Mouse (Mus musculus): ENCODE measurements around the gene Cyyr1. TPM values are rescaled to one million over a fixed set of nuclear protein-coding genes. Genes with fewer than 3 reads are reported as not detected.
A peak's percentile ranks its signal among the peaks of the same experiment; 100 is the strongest.

Gene Cyyr1
- polyA plus RNA-seq, 1 experiment from 2014 or later, result 3.7 TPM

DNA sequence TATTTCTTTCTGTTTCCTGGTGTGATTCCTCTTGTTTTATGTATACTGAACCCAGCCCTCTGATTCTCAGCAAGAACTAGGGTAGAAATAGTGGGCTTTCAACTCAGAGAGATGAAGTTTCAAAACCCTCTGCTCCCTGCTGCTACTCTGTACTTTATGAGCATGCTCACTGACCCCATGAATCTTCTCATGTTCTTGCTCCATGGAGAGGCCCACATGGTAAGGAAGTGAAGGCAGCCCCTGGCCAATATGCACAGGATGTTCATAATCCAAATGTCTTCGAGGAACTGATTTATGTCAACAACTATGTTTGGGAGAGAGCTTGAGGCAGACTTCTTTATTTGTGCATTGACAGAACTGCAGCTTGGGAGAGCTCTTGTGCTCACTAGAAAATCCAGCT is 106.9 kb downstream of the Cyyr1 start:
- Histone ChIP-seq H3K9me3 (no peaks in the 10 kb centered on the region), H3K4me2 (replicated peaks) (no peak overlapping the region), H3K36me3 (no peaks in the 10 kb centered on the region), H3K4me1 (no peaks in the 10 kb centered on the region), H3K4me3 (no peak overlapping the region), H3K27ac (no peak overlapping the region), H3K27me3 (replicated peaks) (no peaks in the 10 kb centered on the region), H3K9ac (no peak overlapping the region)
- 71% methylated on average over 1 of the region's 1 CpGs for whole genome bisulfite sequencing
- ATAC-seq (ENCODE audit: low FRiP score, low read depth), result no peak

DNA sequence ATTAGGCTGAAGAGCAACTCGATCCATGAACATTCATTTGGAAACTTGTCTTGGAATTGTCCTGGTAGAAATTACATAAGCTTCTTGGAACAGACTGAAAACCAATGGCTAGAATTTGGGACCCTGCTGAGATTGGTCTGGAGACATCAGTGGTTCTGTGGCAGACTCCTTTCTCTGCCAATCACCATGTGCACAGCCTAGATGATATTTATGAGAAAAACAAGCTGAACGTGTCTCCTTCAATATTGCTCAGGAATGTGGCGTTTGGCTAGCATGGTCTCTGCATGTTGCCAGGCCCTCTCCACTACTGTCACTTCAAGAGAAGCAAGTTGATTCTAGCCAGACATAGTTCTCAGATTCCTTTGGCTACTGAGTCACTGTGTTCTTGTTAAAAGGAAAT is 107.4 kb downstream of the Cyyr1 start:
- H3K27ac ChIP-seq, result no peak overlapping the region
- no peaks in the 10 kb centered on the region for H3K36me3 ChIP-seq
- no peaks in the 10 kb centered on the region for H3K27me3 ChIP-seq (replicated peaks)
- 80% methylated on average over 3 of the region's 3 CpGs for WGBS
- no peak overlapping the region for H3K4me3 ChIP-seq
- no peak overlapping the region for H3K4me2 ChIP-seq (replicated peaks)
- ATAC-seq (ENCODE audit: low FRiP score, low read depth), result no peak
- H3K9ac ChIP-seq, result no peak overlapping the region
- no peaks in the 10 kb centered on the region for H3K4me1 ChIP-seq
- no peaks in the 10 kb centered on the region for H3K9me3 ChIP-seq

DNA sequence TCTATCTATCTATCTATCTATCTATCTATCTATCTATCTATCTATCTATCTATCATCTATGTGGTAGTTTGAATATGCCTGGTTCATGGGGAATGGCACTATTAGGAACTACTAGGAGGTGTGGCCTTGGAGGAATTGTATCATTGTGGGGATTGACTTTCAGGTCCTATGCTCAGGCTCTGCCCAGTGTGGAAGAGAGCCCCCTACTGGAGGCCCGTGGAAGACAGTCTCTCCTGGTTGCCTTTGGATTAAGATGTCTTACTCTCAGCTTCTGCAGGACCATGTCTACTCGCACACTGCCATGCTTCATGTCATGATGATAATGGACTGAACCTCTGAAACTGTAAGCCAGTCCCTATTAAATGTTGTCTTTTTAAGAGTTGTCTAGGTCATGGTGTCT is 117.8 kb downstream of the Cyyr1 start:
- Histone ChIP-seq H3K36me3 (no peaks in the 10 kb centered on the region), H3K4me3 (no peak overlapping the region), H3K27ac (no peak overlapping the region), H3K4me2 (replicated peaks) (no peak overlapping the region), H3K27me3 (replicated peaks) (no peaks in the 10 kb centered on the region), H3K9ac (no peak overlapping the region), H3K9me3 (no peaks in the 10 kb centered on the region), H3K4me1 (no peaks in the 10 kb centered on the region)
- no peak for ATAC-seq (ENCODE audit: low FRiP score, low read depth)
- 67% methylated on average over 2 of the region's 2 CpGs for WGBS

DNA sequence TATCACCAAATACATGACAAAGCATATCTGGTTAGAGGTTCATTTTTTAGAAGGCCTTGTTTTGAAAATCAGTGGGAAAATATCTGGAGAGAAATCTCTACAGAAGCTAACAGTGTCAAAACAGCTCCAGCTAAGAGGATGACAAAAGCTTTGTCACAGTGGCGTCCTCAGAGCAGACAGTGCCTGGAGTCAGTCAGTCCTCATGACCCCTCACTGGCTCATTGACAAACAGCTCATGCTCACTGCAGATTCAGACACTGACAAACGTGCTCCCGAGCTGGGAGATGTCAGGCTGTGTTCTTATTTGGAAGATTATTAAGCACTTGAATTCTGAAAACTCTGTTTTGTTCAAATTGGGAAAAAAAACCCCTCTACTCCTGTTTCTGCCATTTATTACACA is 124.0 kb downstream of the Cyyr1 start:
- no peaks in the 10 kb centered on the region for H3K9me3 ChIP-seq
- ATAC-seq (ENCODE audit: low FRiP score, low read depth), result 0 out of 2 replicates have a peak, but pooled peaks have one; percentile 21
- H3K36me3 ChIP-seq, result no peaks in the 10 kb centered on the region
- no peak overlapping the region for H3K4me2 ChIP-seq (replicated peaks)
- no peaks in the 10 kb centered on the region for H3K27me3 ChIP-seq (replicated peaks)
- no peak overlapping the region for H3K4me3 ChIP-seq
- WGBS, result 34% methylated on average over 3 of the region's 3 CpGs
- no peaks in the 10 kb centered on the region for H3K4me1 ChIP-seq
- no peak overlapping the region for H3K9ac ChIP-seq
- no peak overlapping the region for H3K27ac ChIP-seq

DNA sequence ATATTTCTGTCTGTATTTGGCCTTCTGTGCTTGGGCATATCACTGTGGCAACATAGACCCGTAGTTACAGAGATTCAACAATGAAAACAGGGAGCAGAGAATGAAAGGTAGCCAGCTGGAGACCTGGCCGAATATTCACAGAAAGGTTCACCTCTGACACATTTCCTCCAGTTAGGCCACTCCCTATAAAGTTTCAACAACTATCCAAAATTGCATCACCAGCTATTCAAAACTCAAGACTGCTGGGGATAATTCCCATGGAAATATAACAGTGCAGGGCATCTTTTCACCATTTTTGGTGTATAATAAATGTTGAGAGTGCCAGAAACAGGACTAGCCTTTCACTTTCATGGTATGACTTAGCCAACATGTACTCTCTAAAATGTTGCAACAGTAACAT is 130.3 kb downstream of the Cyyr1 start:
- 75% methylated on average over 2 of the region's 2 CpGs for WGBS

DNA sequence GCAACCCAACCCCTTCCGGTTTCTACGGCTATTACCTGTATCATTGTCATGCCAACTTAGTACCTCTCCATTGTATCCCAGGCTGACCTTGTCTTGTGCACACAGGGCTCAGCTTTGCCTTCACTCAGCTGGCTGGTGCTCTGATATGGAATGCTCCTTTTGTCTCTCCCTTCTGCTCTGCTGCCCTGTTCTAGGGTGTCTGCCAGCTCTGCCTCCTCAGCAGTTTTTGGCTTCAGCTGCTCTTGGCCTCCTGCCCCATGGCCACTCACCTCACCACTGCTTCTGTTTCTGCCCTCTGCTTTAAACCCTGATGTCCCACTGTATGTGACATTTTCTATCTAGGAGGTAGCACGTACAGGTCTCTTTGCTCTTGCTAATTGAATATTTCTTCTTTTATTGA is 137.8 kb downstream of the Cyyr1 start:
- Histone ChIP-seq H3K36me3 (no peaks in the 10 kb centered on the region), H3K9me3 (no peaks in the 10 kb centered on the region), H3K9ac (no peak overlapping the region), H3K4me2 (replicated peaks) (no peak overlapping the region), H3K4me1 (no peaks in the 10 kb centered on the region), H3K27ac (no peak overlapping the region), H3K27me3 (replicated peaks) (no peaks in the 10 kb centered on the region), H3K4me3 (no peak overlapping the region)
- 77% methylated on average over 3 of the region's 3 CpGs for WGBS
- ATAC-seq (ENCODE audit: low FRiP score, low read depth), result no peak

More for the DNA sequence above, 130.3 kb downstream of the Cyyr1 start:
- ATAC-seq (ENCODE audit: low FRiP score, low read depth), result no peak
- no peak overlapping the region for H3K27ac ChIP-seq
- no peaks in the 10 kb centered on the region for H3K27me3 ChIP-seq (replicated peaks)
- no peak overlapping the region for H3K4me2 ChIP-seq (replicated peaks)
- no peak overlapping the region for H3K9ac ChIP-seq
- no peaks in the 10 kb centered on the region for H3K4me1 ChIP-seq
- no peaks in the 10 kb centered on the region for H3K36me3 ChIP-seq
- H3K9me3 ChIP-seq, result no peaks in the 10 kb centered on the region
- no peak overlapping the region for H3K4me3 ChIP-seq

DNA sequence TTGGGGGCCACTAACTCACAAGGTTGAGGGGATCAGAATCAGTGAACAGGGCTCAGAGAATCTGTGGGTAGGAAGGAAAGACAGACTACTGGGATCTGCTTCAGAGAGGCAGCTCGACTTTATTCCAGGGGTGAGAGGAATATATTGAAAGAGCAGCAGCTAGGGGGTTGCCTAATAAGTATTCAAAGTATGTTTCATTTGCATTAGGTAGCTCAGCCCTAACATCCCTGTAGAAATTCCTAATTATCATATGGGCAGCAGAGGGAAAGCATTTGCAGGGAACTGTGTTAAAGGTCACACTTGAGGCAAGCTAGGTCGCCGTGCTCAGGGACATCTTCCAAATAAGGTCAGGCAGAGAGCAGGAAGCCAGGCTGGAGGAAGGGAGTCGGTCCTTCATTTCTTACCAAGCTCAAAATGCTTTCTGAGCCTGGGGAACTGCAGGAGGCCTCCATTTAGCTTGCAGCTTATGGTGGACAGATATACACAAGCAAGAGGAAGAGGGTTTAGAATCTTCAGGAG is 159.7 kb downstream of the Cyyr1 start:
- Histone ChIP-seq H3K4me1 (no peaks in the 10 kb centered on the region; the same call in 1 of the 2 replicates), H3K36me3 (no peaks in the 10 kb centered on the region), H3K9me3 (no peaks in the 10 kb centered on the region), H3K9ac (no peak overlapping the region), H3K4me2 (replicated peaks) (no peak overlapping the region), H3K27me3 (replicated peaks) (no peaks in the 10 kb centered on the region), H3K4me3 (no peak overlapping the region), H3K27ac (no peak overlapping the region)
- WGBS, result 44% methylated on average over 4 of the region's 4 CpGs
- ATAC-seq (ENCODE audit: low FRiP score, low read depth), result no peak

DNA sequence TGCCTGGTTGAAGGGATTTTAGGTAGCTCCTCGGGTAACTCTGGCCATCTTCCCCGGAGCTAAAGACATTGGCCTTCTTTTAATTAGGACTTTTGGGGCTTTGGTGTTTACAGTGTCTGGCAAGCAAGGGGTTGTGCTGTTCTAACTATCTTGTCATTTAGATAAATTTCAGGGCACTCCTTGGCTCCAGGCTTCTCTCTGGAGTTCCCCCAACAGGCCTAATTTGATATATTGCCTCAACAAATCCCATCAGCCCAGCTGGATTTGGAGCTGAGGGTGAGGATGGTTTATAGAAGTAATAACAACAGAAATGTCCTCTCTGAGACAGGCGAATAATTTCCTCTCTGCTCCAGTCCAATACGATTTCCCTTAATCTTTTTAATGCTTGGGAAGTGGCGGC is 166.4 kb downstream of the Cyyr1 start:
- 49% methylated on average over 5 of the region's 5 CpGs for WGBS
- H3K27ac ChIP-seq, result no peak overlapping the region

More for the DNA sequence above, 166.4 kb downstream of the Cyyr1 start:
- no peaks in the 10 kb centered on the region for H3K27me3 ChIP-seq (replicated peaks)
- H3K9me3 ChIP-seq, result no peaks in the 10 kb centered on the region
- H3K9ac ChIP-seq, result no peak overlapping the region
- H3K4me1 ChIP-seq, result 0 out of 2 replicates have a peak, but pooled peaks cover 9% of the 10 kb centered on the region
- no peaks in the 10 kb centered on the region for H3K36me3 ChIP-seq
- no peak overlapping the region for H3K4me3 ChIP-seq
- H3K4me2 ChIP-seq (replicated peaks), result no peak overlapping the region
- no peak for ATAC-seq (ENCODE audit: low FRiP score, low read depth)

Other genes with a start within 250 kb of the Cyyr1 start
- gene Adamts1, start 249.7 kb upstream of the Cyyr1 start, polyA plus RNA-seq (2016; fragmentation: Nextera tagmentation; extraction: Ambion mirVana), result 14.8 and 16.0 TPM in 2 replicates